Mouse (Mus musculus) T-helper 17 cell (primary cell): ENCODE measurements around the gene Amy2a3.
"Not testable (repeated sequence)": the region's sequence is repeated elsewhere in the genome, so short reads cannot be mapped to it uniquely, and the experiment has no call there.

Experiments used
- in situ Hi-C, 2 experiments: fragments of 300-600 bp; cut with MboI, MseI; formaldehyde crosslinking; loops; 1 replicate in 1 of 2; 2 replicates in 1 of 2; pipeline ENCODE4 v1.15.1; 2025; ENCODE audit warnings: high pct_unique_total_duplicates in 2 of 2

Gene Amy2a3

DNA sequence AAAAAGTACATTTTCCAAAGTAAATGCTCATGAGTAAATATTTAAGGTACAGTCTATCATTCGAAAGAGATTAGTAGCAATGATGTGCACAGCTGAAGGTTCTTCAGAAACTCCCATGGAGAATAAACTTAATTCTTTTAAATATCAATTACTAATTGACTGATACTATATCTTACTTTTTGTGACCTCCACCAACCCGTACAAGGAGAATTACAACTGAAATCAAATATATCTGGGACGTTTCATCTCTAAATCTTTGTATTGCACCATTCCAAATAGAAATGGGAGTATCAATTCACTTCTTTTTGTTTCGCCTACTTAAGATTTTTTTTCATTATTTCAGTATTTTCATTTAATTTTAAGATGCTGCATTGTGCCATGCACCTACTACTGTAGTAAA lies at the start of gene Amy2a3:
Gene Amy2a3, minus strand, starts transcription at position 101 of the 400 bp plus-strand sequence.
- in situ Hi-C loops = loop anchor here in 1 of 2 experiments (25.0 kb wide), 1 partner anchor 213 kb away; the partner anchor contains the start of gene Amy2a1

GRCm38 (mm10) chr3:113356558-113356957 lies 32.7 kb upstream of the Amy2a3 start, which contains the start of gene Amy2a2:
TSS of gene Amy2a2 (minus strand) at chr3:113356658.
- in situ Hi-C loops = loop anchor here in 1 of 2 experiments (10.0 kb wide), 1 partner anchor 112 kb away; no protein-coding TSS in a partner anchor

DNA sequence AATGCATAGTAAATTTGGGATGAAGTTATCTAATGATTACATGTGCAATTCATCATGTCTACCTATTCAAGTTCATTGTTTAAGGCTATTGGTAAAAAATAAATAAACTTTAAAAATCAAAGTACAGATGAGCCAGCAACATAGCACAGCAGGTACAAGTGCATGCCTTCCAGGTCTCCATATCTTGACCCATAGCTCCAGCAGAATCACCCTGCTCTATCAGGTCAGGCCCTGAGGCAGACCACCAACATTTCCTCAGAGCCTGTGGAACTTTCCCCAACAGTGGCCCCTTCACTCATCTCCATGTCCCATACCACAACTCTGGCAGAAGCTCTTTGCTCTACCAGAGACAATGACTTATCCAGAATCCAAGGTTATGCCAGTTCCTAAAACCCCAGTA lies 21.6 kb upstream of the Amy2a3 start:
- in situ Hi-C loops = loop anchor here in 1 of 2 experiments (10.0 kb wide), 1 partner anchor 189 kb away; the partner anchor contains the start of gene Amy2a1

- in situ Hi-C loops = loop anchor here in 1 of 2 experiments (10.0 to 25.0 kb wide), 2 partner anchors 68 to 224 kb away; partner anchors contain the start of gene Amy2a1
Observed at GRCm38 (mm10) chr3:113312937-113313336, 10.9 kb downstream of the Amy2a3 start.

- in situ Hi-C loops = not testable (repeated sequence)
Observed at GRCm38 (mm10) chr3:113291349-113291748, 32.5 kb downstream of the Amy2a3 start, which contains the start of gene Amy2a4. TSS of gene Amy2a4 (minus strand) at chr3:113291449.

- in situ Hi-C loops = not testable (repeated sequence)
Observed at GRCm38 (mm10) chr3:113280285-113280684, 43.6 kb downstream of the Amy2a3 start.

GRCm38 (mm10) chr3:113279586-113279985 lies 44.3 kb downstream of the Amy2a3 start:
- in situ Hi-C loops = not testable (repeated sequence)
